Mouse (Mus musculus) embryonic facial prominence, embryonic 13.5 days (tissue): ENCODE results near the gene Ccdc30. TPM values are rescaled to one million over a fixed set of nuclear protein-coding genes. Genes with fewer than 3 reads are reported as not detected.

Experiments used
- ATAC-seq: fragments of 200-750 bp; cut with Nextera tagmentation; 2 replicates; pipeline ENCODE4 v1.8.0; 2017; ENCODE audit warnings: low read depth; ENCODE audit not compliant: insufficient number of reproducible peaks, insufficient read depth, low FRiP score, low TSS enrichment
- H3K27ac ChIP-seq: fragments of 300-500 bp; sonication (generic); 2 replicates; pipeline ENCODE4 v1.5.1; 2015; ENCODE audit warnings: moderate library complexity, mild to moderate bottlenecking, inconsistent platforms
- H3K27me3 ChIP-seq: fragments of 300-500 bp; sonication (generic); 2 replicates; pipeline ENCODE4 v1.6.1; 2015; ENCODE audit warnings: mild to moderate bottlenecking, inconsistent platforms
- H3K36me3 ChIP-seq: fragments of 300-500 bp; sonication (generic); 2 replicates; pipeline ENCODE4 v1.6.1; 2015; ENCODE audit warnings: mild to moderate bottlenecking, inconsistent platforms
- H3K4me1 ChIP-seq: fragments of 300-500 bp; sonication (generic); 2 replicates; pipeline ENCODE4 v1.6.1; 2015; ENCODE audit warnings: inconsistent platforms
- H3K4me2 ChIP-seq: fragments of 300-500 bp; sonication (generic); 2 replicates; pipeline ENCODE4 v1.6.1; 2015; ENCODE audit warnings: moderate library complexity, mild to moderate bottlenecking, inconsistent platforms
- H3K4me3 ChIP-seq: fragments of 300-500 bp; sonication (generic); 2 replicates; pipeline ENCODE4 v1.5.1; 2015; ENCODE audit warnings: mild to moderate bottlenecking, inconsistent platforms
- H3K9ac ChIP-seq: fragments of 300-500 bp; sonication (generic); 2 replicates; pipeline ENCODE4 v1.6.1; 2015; ENCODE audit warnings: mild to moderate bottlenecking, inconsistent platforms
- H3K9me3 ChIP-seq: fragments of 300-500 bp; sonication (generic); 2 replicates; pipeline ENCODE4 v1.6.1; 2016; ENCODE audit warnings: inconsistent platforms
- WGBS: fragments of 180-500 bp; shearing (Covaris S2); methylation state at CpG from one replicate; pipeline ENCODE4 v1.1.7; 2015; ENCODE audit warnings: mixed read lengths; 5-methylcytosine and 5-hydroxymethylcytosine counted together
- polyA plus RNA-seq: library from polyadenylated mRNA; unstranded; fragments of >200 nt; fragmentation: Nextera tagmentation; extraction: Ambion mirVana; gene quantifications from 2 replicates; pipeline ENCODE4 v1.2.1, GENCODE M21; 2015

Gene Ccdc30
- polyA plus RNA-seq, 1 experiment from 2014 or later, result 5.0 TPM

DNA sequence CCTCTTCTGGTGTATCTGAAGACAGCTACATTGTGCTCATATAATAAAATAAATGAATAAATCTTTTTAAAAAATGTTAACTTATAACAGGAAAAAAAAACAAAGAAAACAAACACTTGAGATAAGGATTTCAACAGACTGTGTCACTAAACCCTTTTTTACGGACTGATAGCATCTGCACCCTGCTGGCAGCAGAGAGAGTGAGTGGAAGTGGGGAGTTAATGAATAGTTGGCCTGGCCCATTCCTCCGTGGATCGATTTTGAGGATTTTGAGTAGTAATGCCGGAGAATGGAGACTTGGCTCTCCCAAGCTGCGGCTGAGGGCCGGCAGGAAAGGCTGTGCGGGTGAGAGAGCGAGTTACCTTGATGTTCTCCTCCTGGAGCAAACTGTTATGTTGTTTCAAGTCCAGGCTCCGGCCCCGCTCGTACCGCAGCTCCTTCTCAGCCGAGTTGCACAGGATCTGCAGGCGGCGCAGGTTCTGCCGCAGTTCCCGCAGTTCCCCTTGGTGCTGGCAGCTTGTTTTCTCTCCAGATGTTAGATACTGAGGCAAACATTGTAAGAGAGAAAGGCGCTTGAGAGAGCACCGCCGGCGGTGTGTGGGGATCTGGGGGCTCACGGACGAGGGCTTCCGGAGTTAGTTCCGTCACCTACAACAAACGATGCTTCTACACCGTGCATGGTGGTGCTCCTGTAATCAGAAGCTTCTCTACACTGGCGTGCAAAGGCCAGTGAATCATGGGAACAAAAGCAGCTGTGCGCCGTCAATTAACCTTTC lies 55.9 kb downstream of the Ccdc30 start:
- H3K4me2 ChIP-seq, result peak overlapping the region; percentile 71
- H3K9ac ChIP-seq, result peak overlapping the region; percentile 70
- 4% methylated on average over 30 of the region's 30 CpGs for WGBS
- no peaks in the 10 kb centered on the region for H3K27me3 ChIP-seq
- no peaks in the 10 kb centered on the region for H3K9me3 ChIP-seq
- H3K27ac ChIP-seq, result peak overlapping the region; percentile 78
- no peaks in the 10 kb centered on the region; the same call in 1 of the 2 replicates for H3K4me1 ChIP-seq
- ATAC-seq, result no peak
- no peaks in the 10 kb centered on the region for H3K36me3 ChIP-seq
- peak overlapping the region; percentile 46 for H3K4me3 ChIP-seq

DNA sequence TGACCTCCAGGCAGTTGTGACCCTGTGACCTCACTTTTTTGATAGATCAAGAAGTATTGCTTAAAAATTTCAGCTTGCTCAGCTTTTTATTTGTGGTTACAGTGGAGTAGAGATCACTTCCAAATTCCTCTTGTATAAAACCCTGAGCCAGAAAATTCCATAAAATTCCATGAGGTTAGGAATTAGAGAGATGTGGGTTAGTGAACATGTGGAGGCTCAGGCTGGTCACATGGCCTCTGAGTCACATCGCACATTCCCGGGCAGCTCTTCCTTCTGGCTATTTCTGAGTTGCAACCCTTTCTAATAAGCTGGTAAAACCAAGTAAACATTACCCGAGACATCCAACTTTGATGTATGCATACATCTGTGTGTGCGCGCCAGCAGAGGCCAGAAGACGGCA lies 69.8 kb downstream of the Ccdc30 start:
- no peaks in the 10 kb centered on the region for H3K36me3 ChIP-seq
- 92% methylated on average over 6 of the region's 6 CpGs for WGBS
- no peak overlapping the region for H3K4me2 ChIP-seq
- no peak overlapping the region for H3K27ac ChIP-seq
- no peak overlapping the region for H3K4me3 ChIP-seq
- no peak for ATAC-seq
- H3K9ac ChIP-seq, result no peak overlapping the region
- H3K27me3 ChIP-seq, result no peaks in the 10 kb centered on the region
- H3K9me3 ChIP-seq, result no peaks in the 10 kb centered on the region
- no peaks in the 10 kb centered on the region for H3K4me1 ChIP-seq

DNA sequence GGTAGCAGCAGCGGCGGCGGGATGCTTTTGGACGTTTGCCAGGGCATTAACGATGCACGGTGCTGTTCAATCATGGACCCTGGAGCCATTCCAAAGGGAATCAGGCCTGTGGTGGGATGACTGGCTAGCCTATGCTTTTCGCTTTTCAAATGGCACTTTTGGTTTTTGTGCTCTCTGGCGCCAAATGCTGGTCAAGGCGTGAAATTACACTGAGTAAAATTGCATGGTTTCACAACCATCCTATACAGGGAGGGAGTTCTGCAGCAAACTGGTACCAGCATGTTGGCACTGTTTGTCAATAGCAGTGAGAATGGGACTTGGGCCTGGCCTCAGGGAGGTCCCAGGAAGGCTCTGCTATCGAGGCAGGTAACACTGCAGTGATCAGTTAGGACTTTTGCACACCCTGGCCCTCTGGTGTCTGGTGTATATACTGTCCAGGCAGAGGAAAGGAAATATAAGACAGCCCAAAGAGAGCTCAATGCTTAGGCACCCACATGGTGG lies 76.4 kb downstream of the Ccdc30 start:
- Histone ChIP-seq H3K4me1 (0 out of 2 replicates have a peak, but pooled peaks cover 8% of the 10 kb centered on the region), H3K4me3 (no peak overlapping the region), H3K9me3 (no peaks in the 10 kb centered on the region), H3K4me2 (peak overlapping the region; percentile 42; the same call in 1 of the 2 replicates), H3K36me3 (no peaks in the 10 kb centered on the region), H3K27me3 (no peaks in the 10 kb centered on the region), H3K27ac (0 out of 2 replicates have a peak overlapping the region, but pooled peaks have one; percentile 44), H3K9ac (peak overlapping the region; percentile 47; the same call in 1 of the 2 replicates)
- WGBS, result 3% methylated on average over 10 of the region's 10 CpGs
- no peak for ATAC-seq

DNA sequence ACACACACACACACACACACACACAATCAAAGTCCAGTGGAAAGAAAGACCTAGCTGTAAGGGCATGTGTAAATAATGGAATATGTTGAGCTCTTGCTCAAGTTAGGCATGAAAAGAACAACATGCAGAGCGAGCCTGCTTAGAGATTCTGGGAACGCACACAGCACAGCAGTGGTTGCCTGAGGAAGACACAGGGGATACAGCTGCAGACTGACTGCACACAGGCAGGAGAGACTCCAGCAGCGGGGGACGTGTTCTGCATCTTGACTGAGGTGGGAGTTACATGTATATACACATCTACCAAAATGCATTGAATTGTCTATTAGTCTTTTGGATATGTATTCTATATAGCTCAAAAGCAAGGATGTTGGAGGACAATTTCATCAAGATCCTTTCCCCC lies 76.9 kb downstream of the Ccdc30 start:
- H3K9me3 ChIP-seq, result no peaks in the 10 kb centered on the region
- no peak overlapping the region for H3K4me3 ChIP-seq
- WGBS, result 73% methylated on average over 4 of the region's 4 CpGs
- H3K4me1 ChIP-seq, result 0 out of 2 replicates have a peak, but pooled peaks cover 8% of the 10 kb centered on the region
- H3K4me2 ChIP-seq, result peak overlapping the region; percentile 42; the same call in 1 of the 2 replicates
- ATAC-seq, result no peak
- peak overlapping the region; percentile 47; the same call in 1 of the 2 replicates for H3K9ac ChIP-seq
- H3K27me3 ChIP-seq, result no peaks in the 10 kb centered on the region
- H3K36me3 ChIP-seq, result no peaks in the 10 kb centered on the region
- H3K27ac ChIP-seq, result 0 out of 2 replicates have a peak overlapping the region, but pooled peaks have one; percentile 44

DNA sequence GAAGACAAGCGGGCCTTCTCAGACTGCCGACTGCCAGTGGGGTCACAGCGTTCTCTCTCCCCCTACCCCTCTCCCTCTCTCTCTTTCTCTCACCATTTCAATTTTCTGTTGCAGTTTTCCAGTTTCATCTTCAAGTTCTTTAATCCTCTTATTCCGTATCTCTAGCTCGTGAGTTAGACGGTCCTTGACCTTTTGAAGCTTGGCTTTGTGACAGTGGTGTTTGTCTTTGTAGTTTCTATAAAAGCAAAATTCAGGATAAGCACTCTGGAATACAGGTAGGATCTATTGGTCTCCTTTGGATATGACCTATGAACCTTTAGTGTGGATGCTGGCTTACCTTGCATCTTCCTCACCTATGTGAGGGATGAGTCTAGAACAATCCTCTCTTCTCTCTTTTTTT lies 81.8 kb downstream of the Ccdc30 start:
- no peak overlapping the region for H3K4me2 ChIP-seq
- no peak overlapping the region for H3K27ac ChIP-seq
- ATAC-seq, result no peak
- no peak overlapping the region for H3K9ac ChIP-seq
- no peaks in the 10 kb centered on the region for H3K36me3 ChIP-seq
- 0 out of 2 replicates have a peak, but pooled peaks cover 1% of the 10 kb centered on the region for H3K4me1 ChIP-seq
- H3K4me3 ChIP-seq, result no peak overlapping the region
- H3K27me3 ChIP-seq, result no peaks in the 10 kb centered on the region
- no peaks in the 10 kb centered on the region for H3K9me3 ChIP-seq
- 87% methylated on average over 6 of the region's 6 CpGs for WGBS

DNA sequence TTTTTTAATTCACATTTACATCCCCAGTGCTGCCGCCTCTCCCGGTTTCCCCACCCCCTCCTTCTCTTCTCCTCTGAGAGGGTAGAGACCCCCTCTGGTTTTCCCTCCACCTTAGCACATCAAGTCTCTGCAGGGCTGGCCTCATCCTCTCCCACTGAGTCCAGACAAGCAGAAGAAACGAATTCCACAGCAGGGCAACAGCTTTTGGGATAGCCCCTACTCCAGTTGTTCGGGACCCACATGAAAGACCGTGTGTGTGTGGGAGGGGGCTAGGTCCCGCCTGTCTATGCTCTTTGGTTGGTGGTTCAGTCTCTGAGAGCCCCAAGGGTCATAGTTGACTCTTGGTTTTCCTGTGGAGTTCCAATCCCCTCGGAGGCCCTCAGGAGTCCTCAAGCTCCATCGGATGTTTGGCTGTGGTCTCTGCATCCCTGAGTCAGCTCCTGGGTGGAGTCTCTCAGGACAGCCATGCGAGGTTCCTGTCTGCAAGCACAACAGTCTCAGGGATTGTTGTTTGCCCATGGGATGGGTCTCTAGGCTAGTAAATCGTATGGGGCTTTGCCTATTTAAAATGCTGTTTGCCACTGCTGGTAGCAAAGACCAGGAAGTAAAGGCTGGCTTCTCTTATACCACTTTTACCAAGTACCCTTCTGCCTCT lies 94.3 kb downstream of the Ccdc30 start:
- peak overlapping the region; percentile 81 for H3K4me3 ChIP-seq
- peaks cover 13% of the 10 kb centered on the region for H3K4me1 ChIP-seq
- H3K9me3 ChIP-seq, result no peaks in the 10 kb centered on the region
- ATAC-seq, result no peak
- peaks cover 26% of the 10 kb centered on the region for H3K36me3 ChIP-seq
- H3K27ac ChIP-seq, result peak overlapping the region; percentile 90
- H3K27me3 ChIP-seq, result no peaks in the 10 kb centered on the region
- 23% methylated on average over 10 of the region's 10 CpGs for WGBS
- H3K4me2 ChIP-seq, result peak overlapping the region; percentile 95
- peak overlapping the region; percentile 81 for H3K9ac ChIP-seq

DNA sequence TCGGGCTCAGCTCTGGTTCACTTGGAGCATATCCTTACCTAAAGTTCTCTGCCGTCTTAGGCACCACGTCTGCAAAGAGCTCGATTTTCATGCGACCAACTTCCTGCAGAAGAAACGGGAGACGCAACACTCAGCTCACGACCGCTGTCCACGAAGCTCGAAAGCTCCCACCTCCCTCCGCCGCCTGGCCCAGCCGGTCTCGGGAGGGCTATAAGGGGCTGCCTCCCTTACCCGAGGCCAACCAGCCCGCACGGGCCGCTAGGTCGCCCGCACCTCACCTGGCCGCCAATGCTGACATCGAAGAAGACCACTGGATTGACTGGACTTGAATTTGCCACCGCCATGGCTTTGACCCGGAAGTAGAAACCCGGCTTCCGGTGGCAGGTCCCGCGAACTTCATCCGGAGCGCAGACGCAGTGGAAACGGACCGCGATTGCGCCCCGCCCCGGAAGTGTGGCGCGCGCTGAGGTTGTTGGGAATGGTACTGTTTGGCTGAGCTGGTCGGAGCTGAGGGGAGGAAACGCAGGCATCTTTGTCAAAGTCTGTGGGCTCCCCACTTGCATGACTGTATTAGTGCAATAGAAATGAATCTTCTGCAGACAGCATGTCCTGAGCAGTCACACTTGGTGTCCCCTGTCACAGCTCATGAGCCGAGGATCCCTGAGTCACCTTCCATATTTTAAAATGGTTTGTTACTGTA lies 95.0 kb downstream of the Ccdc30 start, which contains the start of gene Ppih:
Gene Ppih, minus strand, starts transcription at position 416 of the 700 bp plus-strand sequence.
- peak; percentile 91 for ATAC-seq
- Histone ChIP-seq H3K9me3 (no peaks in the 10 kb centered on the region), H3K4me1 (peaks cover 13% of the 10 kb centered on the region), H3K4me3 (peak within 1 kb of the TSS; percentile 81), H3K9ac (peak within 1 kb of the TSS; percentile 81), H3K27ac (peak within 1 kb of the TSS; percentile 90), H3K36me3 (peaks cover 33% of the 10 kb centered on the region), H3K4me2 (peak within 1 kb of the TSS; percentile 95), H3K27me3 (no peaks in the 10 kb centered on the region)
- under 1% methylated on average over 44 of the region's 44 CpGs for WGBS

DNA sequence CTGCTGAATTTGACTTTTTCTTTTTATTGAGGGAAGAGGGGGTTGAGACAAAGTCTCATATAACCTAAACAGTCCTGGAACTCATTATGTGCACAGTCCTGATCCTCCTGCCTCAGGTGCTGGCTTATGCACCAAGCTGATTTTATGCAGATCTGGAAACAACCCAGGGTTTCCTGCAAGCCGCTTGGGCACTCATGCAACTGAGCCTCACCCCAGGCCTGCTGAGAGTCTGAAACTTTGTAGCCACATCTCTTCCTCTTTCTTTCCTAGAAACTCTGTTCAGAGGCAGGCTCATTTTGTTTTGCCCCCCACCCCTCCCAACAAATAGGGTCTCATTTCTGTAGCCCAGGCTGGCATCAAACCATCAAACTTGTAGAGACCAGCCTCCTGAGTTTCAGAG lies 101.6 kb downstream of the Ccdc30 start:
- peaks cover 82% of the 10 kb centered on the region for H3K36me3 ChIP-seq
- no peaks in the 10 kb centered on the region for H3K4me1 ChIP-seq
- no peak overlapping the region for H3K4me2 ChIP-seq
- WGBS, result 64% methylated on average over 1 of the region's 1 CpGs
- H3K9ac ChIP-seq, result no peak overlapping the region
- H3K27me3 ChIP-seq, result no peaks in the 10 kb centered on the region
- no peaks in the 10 kb centered on the region for H3K9me3 ChIP-seq
- no peak overlapping the region for H3K27ac ChIP-seq
- no peak overlapping the region for H3K4me3 ChIP-seq
- no peak for ATAC-seq

DNA sequence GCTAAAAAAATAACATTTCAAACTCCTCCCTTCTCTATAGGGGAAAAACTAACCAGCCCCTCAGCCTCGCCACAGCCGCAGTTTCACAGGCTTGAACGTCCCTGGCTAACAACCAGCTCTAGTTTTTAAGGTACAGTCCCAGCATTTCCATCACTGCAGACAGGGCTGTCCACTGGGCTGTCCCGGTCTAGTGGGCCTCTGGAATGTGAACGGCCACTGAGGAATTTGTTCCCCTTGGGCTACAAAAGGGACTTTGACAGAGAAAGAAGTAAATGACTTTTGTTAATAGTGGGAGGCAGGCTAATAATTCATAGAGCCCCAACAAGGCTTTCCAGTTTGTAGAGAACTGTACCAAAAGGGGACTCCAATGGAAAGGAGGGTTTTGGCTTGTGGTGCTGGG lies 109.9 kb downstream of the Ccdc30 start:
- Histone ChIP-seq H3K27me3 (no peaks in the 10 kb centered on the region), H3K27ac (no peak overlapping the region), H3K9me3 (no peaks in the 10 kb centered on the region), H3K4me2 (no peak overlapping the region), H3K4me1 (no peaks in the 10 kb centered on the region), H3K4me3 (no peak overlapping the region), H3K36me3 (peaks cover 32% of the 10 kb centered on the region), H3K9ac (no peak overlapping the region)
- WGBS, result 62% methylated on average over 5 of the region's 5 CpGs
- no peak for ATAC-seq

DNA sequence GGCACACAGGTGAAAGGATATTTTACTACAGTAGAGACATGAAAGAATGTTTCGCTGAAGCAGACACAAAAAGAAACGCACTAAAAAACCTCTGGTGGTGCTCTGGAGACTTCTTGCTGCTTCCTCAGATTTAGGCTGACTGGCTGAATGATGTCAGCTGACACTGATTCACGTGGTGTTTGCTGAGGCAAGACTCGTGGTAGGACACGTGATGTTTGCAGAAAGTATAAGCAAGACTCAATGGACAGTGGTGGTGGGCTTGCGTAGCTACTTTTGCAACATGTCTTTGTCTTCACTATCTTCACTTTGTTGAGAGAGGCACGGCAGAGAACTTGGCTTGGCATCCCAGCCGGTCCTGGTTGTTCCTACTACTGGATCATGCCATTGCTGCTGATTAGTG lies 112.0 kb downstream of the Ccdc30 start:
- Histone ChIP-seq H3K4me3 (no peak overlapping the region), H3K27ac (no peak overlapping the region), H3K4me1 (no peaks in the 10 kb centered on the region), H3K4me2 (no peak overlapping the region), H3K36me3 (peaks cover 17% of the 10 kb centered on the region), H3K9me3 (no peaks in the 10 kb centered on the region), H3K27me3 (no peaks in the 10 kb centered on the region), H3K9ac (no peak overlapping the region)
- 92% methylated on average over 8 of the region's 8 CpGs for WGBS
- ATAC-seq, result no peak

DNA sequence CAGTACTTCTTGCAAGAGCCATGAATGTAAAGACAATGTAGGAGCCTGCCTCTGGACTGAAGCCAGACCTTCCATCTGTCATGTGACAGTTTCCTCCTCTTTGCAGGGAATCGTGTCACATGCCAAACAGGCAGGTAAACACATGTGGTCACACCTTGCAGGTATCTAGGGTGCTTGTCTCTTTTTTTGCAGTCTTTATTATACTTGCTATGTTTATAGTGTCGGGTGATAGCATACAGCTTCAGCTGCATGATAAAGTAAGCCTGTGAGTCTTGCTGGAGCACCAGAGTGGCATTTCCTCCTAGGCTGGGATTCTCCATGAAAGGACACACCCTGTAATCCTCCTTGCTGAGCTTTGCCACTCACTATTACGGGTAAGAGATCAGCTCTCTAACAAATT lies 113.5 kb downstream of the Ccdc30 start:
- no peak for ATAC-seq
- 81% methylated on average over 3 of the region's 3 CpGs for WGBS
- no peak overlapping the region for H3K4me3 ChIP-seq

More for the DNA sequence above, 113.5 kb downstream of the Ccdc30 start:
- no peaks in the 10 kb centered on the region for H3K9me3 ChIP-seq
- no peak overlapping the region for H3K9ac ChIP-seq
- H3K27me3 ChIP-seq, result no peaks in the 10 kb centered on the region
- no peak overlapping the region for H3K27ac ChIP-seq
- peaks cover 3% of the 10 kb centered on the region for H3K36me3 ChIP-seq
- H3K4me2 ChIP-seq, result no peak overlapping the region
- H3K4me1 ChIP-seq, result no peaks in the 10 kb centered on the region
